Mouse (Mus musculus): ENCODE results near the gene Usp33. TPM values are rescaled to one million over a fixed set of nuclear protein-coding genes. Genes with fewer than 3 reads are reported as not detected.
"Not testable (repeated sequence)": the region's sequence is repeated elsewhere in the genome, so short reads cannot be mapped to it uniquely, and the experiment has no call there.

Gene Usp33
- polyA plus RNA-seq, 1 experiment from 2014 or later: 88.7 TPM

- not testable (repeated sequence) for H3K4me1 ChIP-seq (replicated peaks); H3K27ac ChIP-seq (replicated peaks); H3K27me3 ChIP-seq; H3K9ac ChIP-seq; H3K9me3 ChIP-seq; ATAC-seq (ENCODE audit: low FRiP score, low read depth); H3K4me2 ChIP-seq; H3K4me3 ChIP-seq
- H3K36me3 ChIP-seq: peaks cover 22% of the 10 kb centered on the region
- WGBS: 92% methylated on average over 9 of the region's 9 CpGs
These were observed 29.7 kb upstream of the Usp33 start for GRCm38 (mm10) chr3:152316447-152317173.

DNA sequence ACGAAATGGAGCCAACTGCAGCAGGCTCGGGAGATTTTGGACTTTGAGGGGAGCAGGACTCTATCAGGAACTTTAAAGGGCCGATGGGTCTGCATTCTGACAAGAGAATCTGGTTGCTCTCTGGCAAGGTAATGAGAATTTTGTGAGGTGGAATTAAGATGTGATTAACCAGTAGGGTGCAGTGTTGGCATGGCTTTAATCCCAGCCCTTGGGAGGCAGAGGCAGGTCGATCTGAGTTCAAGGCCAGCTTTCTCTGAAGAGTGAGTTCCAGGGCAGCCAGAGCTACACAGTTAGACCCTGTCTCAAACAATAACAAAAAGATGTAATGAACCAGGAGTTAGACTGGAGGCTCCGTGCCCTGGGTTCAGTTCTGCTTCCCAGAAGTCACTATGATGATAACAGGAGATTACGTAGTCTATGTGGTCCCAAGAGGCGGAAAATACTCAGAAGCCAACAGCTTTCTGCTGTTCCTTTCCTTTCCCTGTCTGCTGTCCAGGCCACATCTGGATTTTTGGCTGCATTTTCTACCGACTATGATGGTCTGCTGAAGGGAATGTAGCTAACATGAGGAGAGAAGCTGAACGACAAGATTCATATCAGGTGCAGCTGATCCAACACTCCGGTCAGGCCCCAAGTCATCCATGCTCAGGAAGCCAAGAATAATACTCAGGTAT is 25.2 kb upstream of the Usp33 start:
- H3K4me1 ChIP-seq (replicated peaks): no peaks in the 10 kb centered on the region
- no peak overlapping the region for H3K27ac ChIP-seq (replicated peaks)
- H3K4me3 ChIP-seq: no peak overlapping the region
- H3K9me3 ChIP-seq: no peaks in the 10 kb centered on the region
- no peak for ATAC-seq (ENCODE audit: low FRiP score, low read depth)
- H3K4me2 ChIP-seq: no peak overlapping the region
- H3K9ac ChIP-seq: no peak overlapping the region
- H3K27me3 ChIP-seq: no peaks in the 10 kb centered on the region
- 93% methylated on average over 10 of the region's 10 CpGs for WGBS
- peaks cover 20% of the 10 kb centered on the region for H3K36me3 ChIP-seq

GRCm38 (mm10) chr3:152321765-152322547 is 24.3 kb upstream of the Usp33 start:
- Histone ChIP-seq H3K4me2 (no peak overlapping the region), H3K9me3 (no peaks in the 10 kb centered on the region), H3K36me3 (peaks cover 20% of the 10 kb centered on the region), H3K4me1 (replicated peaks) (no peaks in the 10 kb centered on the region), H3K4me3 (no peak overlapping the region), H3K27me3 (no peaks in the 10 kb centered on the region), H3K27ac (replicated peaks) (no peak overlapping the region), H3K9ac (no peak overlapping the region)
- 97% methylated on average over 8 of the region's 8 CpGs for WGBS
- no peak for ATAC-seq (ENCODE audit: low FRiP score, low read depth)

- no peaks in the 10 kb centered on the region for H3K27me3 ChIP-seq
- peaks cover 36% of the 10 kb centered on the region for H3K36me3 ChIP-seq
- no peak overlapping the region for H3K27ac ChIP-seq (replicated peaks)
- no peak overlapping the region for H3K4me2 ChIP-seq
- 93% methylated on average over 5 of the region's 6 CpGs for WGBS
- no peaks in the 10 kb centered on the region for H3K4me1 ChIP-seq (replicated peaks)
- no peaks in the 10 kb centered on the region for H3K9me3 ChIP-seq
- no peak for ATAC-seq (ENCODE audit: low FRiP score, low read depth)
- no peak overlapping the region for H3K9ac ChIP-seq
- H3K4me3 ChIP-seq: no peak overlapping the region
These were observed 14.2 kb upstream of the Usp33 start for GRCm38 (mm10) chr3:152332104-152332503.

DNA sequence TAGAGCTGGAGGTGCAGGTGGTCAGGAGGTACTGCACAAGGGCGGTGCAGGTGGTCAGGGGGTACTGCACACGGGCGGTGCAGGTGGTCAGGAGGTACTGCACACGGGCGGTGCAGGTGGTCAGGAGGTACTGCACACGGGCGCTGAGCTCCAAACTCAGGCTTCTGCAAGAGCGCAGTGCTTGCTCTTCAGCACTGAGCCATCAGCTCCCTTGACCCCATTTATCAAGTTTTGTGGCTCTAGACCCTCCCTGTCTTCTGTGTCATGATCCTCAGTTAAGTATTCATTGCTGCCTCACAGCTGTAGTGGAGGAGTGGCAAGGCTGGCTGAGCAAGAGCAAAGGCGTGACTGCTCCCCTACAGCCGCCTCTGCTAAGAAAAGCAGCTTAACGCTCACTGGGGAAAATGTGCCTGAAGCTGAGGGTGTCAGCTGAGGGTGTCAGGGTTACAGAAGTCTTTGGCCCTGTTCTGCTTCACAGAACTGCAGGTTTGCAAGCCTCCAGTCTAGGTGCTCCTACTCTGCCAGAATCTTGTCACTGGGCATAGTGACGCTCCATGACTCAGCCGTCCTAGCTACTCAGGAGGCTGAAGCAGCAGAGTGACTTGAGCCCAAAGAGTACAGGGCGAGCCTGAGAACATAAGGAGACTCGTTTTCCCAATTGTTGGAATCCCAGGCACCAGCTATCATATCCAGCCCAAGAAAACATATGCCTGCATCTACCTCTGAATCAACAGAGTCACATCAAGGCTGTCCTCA is 13.6 kb upstream of the Usp33 start:
- ATAC-seq (ENCODE audit: low FRiP score, low read depth): no peak
- no peaks in the 10 kb centered on the region for H3K27me3 ChIP-seq
- no peak overlapping the region for H3K4me3 ChIP-seq
- no peaks in the 10 kb centered on the region for H3K9me3 ChIP-seq
- no peak overlapping the region for H3K4me2 ChIP-seq
- H3K9ac ChIP-seq: no peak overlapping the region
- H3K36me3 ChIP-seq: peaks cover 43% of the 10 kb centered on the region
- 91% methylated on average over 15 of the region's 15 CpGs for WGBS
- no peak overlapping the region for H3K27ac ChIP-seq (replicated peaks)
- H3K4me1 ChIP-seq (replicated peaks): no peaks in the 10 kb centered on the region

DNA sequence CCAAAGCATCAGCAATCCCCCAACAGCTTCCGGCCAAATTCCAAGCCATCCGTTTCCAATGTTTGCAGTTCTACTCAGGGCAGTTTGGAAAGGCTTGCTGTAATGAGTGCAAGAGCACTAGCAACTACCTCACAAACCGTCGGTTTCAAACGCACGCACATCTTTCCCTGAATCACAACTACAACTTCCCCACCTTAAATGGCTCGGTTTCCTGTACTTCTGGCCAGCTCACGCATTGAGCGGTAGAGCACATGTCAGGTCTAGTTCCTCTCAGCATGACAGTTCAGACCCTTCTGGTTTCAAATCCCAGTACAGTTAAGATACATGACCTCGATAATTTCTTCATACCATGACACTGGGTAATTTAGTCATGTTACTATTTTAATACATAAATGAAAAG is 12.6 kb upstream of the Usp33 start:
- no peak overlapping the region for H3K4me3 ChIP-seq

DNA sequence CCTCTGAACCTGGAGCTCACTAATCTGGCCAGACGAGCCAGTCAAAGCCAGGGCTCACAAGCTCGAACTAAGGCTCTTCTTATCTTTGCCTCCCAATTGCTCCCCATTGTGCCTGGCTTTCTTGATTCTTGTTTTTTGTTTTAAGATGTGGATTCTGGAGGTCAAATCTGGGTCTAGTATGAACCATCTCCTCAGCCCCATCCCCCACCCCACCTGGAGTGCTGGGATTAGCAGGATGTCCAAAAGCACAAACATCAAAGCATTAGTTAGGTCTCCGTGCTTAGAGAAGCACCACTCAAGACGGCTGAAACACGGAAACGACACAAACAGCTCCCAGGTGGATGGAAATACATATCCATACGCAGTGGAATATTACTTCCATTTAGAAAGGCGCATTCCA is 10.2 kb upstream of the Usp33 start:
- 84% methylated on average over 8 of the region's 8 CpGs for WGBS
- Histone ChIP-seq H3K36me3 (peaks cover 44% of the 10 kb centered on the region), H3K4me3 (no peak overlapping the region), H3K4me2 (no peak overlapping the region), H3K4me1 (replicated peaks) (peaks cover 13% of the 10 kb centered on the region), H3K27ac (replicated peaks) (no peak overlapping the region), H3K27me3 (no peaks in the 10 kb centered on the region), H3K9ac (no peak overlapping the region), H3K9me3 (no peaks in the 10 kb centered on the region)
- no peak for ATAC-seq (ENCODE audit: low FRiP score, low read depth)

More for the DNA sequence above, 12.6 kb upstream of the Usp33 start:
- WGBS: 96% methylated on average over 10 of the region's 10 CpGs
- peaks cover under 1% of the 10 kb centered on the region for H3K4me1 ChIP-seq (replicated peaks)
- ATAC-seq (ENCODE audit: low FRiP score, low read depth): no peak
- no peaks in the 10 kb centered on the region for H3K27me3 ChIP-seq
- H3K36me3 ChIP-seq: peaks cover 44% of the 10 kb centered on the region
- no peak overlapping the region for H3K4me2 ChIP-seq
- no peaks in the 10 kb centered on the region for H3K9me3 ChIP-seq
- H3K9ac ChIP-seq: no peak overlapping the region
- H3K27ac ChIP-seq (replicated peaks): no peak overlapping the region

DNA sequence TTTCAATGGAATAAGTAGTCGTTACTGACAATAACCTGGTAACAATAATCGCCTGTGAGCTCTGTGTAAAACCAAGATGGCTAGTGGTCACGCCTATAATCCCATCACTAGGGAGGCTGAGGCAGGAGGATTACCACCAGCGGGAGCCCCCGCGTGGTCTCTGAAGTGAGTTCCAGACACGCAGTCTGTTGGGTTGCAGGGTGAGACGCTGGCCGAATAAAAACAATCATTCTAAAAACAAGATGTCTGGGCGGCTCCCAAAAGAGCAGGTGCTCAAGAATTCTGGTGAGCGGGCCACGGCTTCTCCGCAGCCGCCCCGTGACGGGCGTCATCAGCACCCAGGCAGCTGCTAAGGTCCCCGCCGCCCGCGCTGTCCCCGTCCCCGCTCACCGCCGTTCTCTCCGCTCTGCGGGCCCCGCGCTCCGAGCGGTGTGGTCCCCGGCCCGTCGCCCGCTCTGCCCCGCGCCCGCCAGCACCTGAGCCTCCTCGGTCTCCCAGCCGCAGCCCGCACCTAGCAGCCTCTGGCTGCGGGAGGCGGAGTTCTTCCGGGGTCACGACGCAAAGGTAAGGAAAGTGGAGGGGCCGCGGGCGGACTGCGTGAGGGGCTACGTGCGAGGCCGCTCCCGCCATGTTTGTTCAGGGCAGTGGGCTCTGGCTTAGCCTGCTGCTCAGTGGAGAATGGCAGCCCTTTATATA is 6.3 kb upstream of the Usp33 start, which contains the start of gene Miga1:
Miga1 (minus strand) TSS at position 546 of the 696 bp plus-strand sequence.
- WGBS: 2% methylated on average over 50 of the region's 54 CpGs
- Histone ChIP-seq H3K9ac (peak within 1 kb of the TSS; percentile 82), H3K27me3 (no peaks in the 10 kb centered on the region), H3K9me3 (no peaks in the 10 kb centered on the region), H3K4me2 (peak within 1 kb of the TSS; percentile 59), H3K4me3 (peak within 1 kb of the TSS; percentile 99), H3K27ac (replicated peaks) (peak within 1 kb of the TSS; percentile 85), H3K36me3 (peaks cover 23% of the 10 kb centered on the region), H3K4me1 (replicated peaks) (peaks cover 13% of the 10 kb centered on the region)
- ATAC-seq (ENCODE audit: low FRiP score, low read depth): peak; percentile 94

GRCm38 (mm10) chr3:152342961-152343517 is 3.2 kb upstream of the Usp33 start:
- Histone ChIP-seq H3K4me2 (no peak overlapping the region), H3K9ac (no peak overlapping the region), H3K4me1 (replicated peaks) (peaks cover 25% of the 10 kb centered on the region), H3K36me3 (no peaks in the 10 kb centered on the region), H3K9me3 (no peaks in the 10 kb centered on the region), H3K27me3 (no peaks in the 10 kb centered on the region), H3K4me3 (no peak overlapping the region), H3K27ac (replicated peaks) (no peak overlapping the region)
- WGBS: 91% methylated on average over 15 of the region's 15 CpGs
- ATAC-seq (ENCODE audit: low FRiP score, low read depth): no peak

DNA sequence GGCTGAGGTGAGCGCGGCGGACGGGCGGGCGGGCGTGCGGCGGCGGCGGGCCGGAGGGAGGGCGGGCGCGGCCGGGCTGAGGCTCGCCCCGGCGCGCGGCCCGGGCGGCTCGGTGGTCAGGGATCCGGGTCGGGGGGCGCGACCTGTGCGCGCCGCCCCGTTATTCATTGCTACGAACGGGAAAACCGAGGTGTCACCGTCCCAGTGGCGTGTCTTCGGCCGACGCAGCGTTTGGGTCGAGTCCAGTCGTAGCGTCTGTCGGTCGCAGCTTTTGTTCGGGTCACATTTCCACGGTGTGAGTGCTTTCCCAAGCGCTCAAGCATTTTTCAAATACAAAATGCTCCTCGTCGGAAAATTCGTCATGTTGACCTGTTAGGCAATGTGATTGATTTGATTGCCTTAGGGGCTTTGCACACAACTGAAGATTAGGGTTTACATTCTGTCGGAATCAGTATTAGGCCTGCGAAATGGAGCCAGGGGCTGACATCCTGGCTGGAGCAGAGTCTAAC is 409 bp downstream of the Usp33 start:
- peak overlapping the region; percentile 86 for H3K9ac ChIP-seq
- H3K4me1 ChIP-seq (replicated peaks): peaks cover 38% of the 10 kb centered on the region
- peak overlapping the region; percentile 89 for H3K27ac ChIP-seq (replicated peaks)
- no peaks in the 10 kb centered on the region for H3K27me3 ChIP-seq
- 0% methylated on average over 44 of the region's 54 CpGs for WGBS
- H3K9me3 ChIP-seq: no peaks in the 10 kb centered on the region
- H3K4me2 ChIP-seq: peak overlapping the region; percentile 71
- H3K4me3 ChIP-seq: peak overlapping the region; percentile 76
- ATAC-seq (ENCODE audit: low FRiP score, low read depth): no peak; the same call in 1 of the 2 replicates
- H3K36me3 ChIP-seq: no peaks in the 10 kb centered on the region

- ATAC-seq (ENCODE audit: low FRiP score, low read depth): no peak
These were observed 949 bp downstream of the Usp33 start for GRCm38 (mm10) chr3:152347227-152347626.

More at GRCm38 (mm10) chr3:152347227-152347626, 949 bp downstream of the Usp33 start:
- peaks cover 38% of the 10 kb centered on the region for H3K4me1 ChIP-seq (replicated peaks)
- H3K4me3 ChIP-seq: peak overlapping the region; percentile 76
- no peaks in the 10 kb centered on the region for H3K27me3 ChIP-seq
- no peaks in the 10 kb centered on the region for H3K9me3 ChIP-seq
- peak overlapping the region; percentile 86 for H3K9ac ChIP-seq
- 34% methylated on average over 3 of the region's 3 CpGs for WGBS
- peak overlapping the region; percentile 71 for H3K4me2 ChIP-seq
- peak overlapping the region; percentile 89; the same call in 1 of the 2 replicates for H3K27ac ChIP-seq (replicated peaks)
- no peaks in the 10 kb centered on the region for H3K36me3 ChIP-seq
